Mouse (Mus musculus) erythroblast, embryonic 14.5 days (primary cell): Measurements from ENCODE around the gene Adgrg3. TPM values are rescaled to one million over a fixed set of nuclear protein-coding genes. Genes with fewer than 3 reads are reported as not detected.

Experiments used
- H3K27me3 ChIP-seq: 2 replicates; pipeline ENCODE4 v1.6.1; 2012; ENCODE audit warnings: inconsistent platforms; ENCODE audit not compliant: control insufficient read depth
- H3K36me3 ChIP-seq: 2 replicates; pipeline ENCODE4 v1.6.1; 2012; ENCODE audit warnings: mild to moderate bottlenecking, inconsistent platforms; ENCODE audit not compliant: control insufficient read depth
- H3K4me1 ChIP-seq: 2 replicates; pipeline ENCODE4 v1.6.1; 2012; ENCODE audit warnings: inconsistent platforms; ENCODE audit not compliant: control insufficient read depth
- H3K4me3 ChIP-seq: replicated peaks from 2 replicates; pipeline ENCODE3; 2012; ENCODE audit warnings: moderate library complexity, mild to moderate bottlenecking, inconsistent platforms
- H3K9me3 ChIP-seq: 2 replicates; pipeline ENCODE4 v1.6.1; 2012; ENCODE audit warnings: low read length, inconsistent platforms, mixed read lengths; ENCODE audit not compliant: control insufficient read depth
- GATA1 ChIP-seq: IDR thresholded peaks from 2 replicates; pipeline ENCODE4 v1.6.1; 2012; ENCODE audit warnings: low read length, inconsistent platforms, mixed read lengths
- TAL1 ChIP-seq: IDR thresholded peaks from 3 replicates; pipeline ENCODE4 v1.6.1; 2012; ENCODE audit warnings: low read length, inconsistent platforms, mixed read lengths
- polyA plus RNA-seq: library from polyadenylated mRNA; stranded (reverse); fragments of >175 nt; gene quantifications from 2 replicates; pipeline ENCODE4 v1.2.3, GENCODE M21; 2012

Gene Adgrg3
- polyA plus RNA-seq, 1 experiment, result 0.17 TPM

GRCm38 (mm10) chr8:94991454-94991994, 26.0 kb upstream of the Adgrg3 start:
- Histone ChIP-seq H3K36me3 (peaks cover 100% of the 10 kb centered on the region), H3K4me3 (no peak overlapping the region), H3K4me1 (peaks cover 86% of the 10 kb centered on the region)

GRCm38 (mm10) chr8:94992010-94992409, 25.5 kb upstream of the Adgrg3 start:
- H3K27me3 ChIP-seq, result no peaks in the 10 kb centered on the region
- no peak for TF ChIP-seq GATA1
- no peak for TF ChIP-seq TAL1
- peaks cover 100% of the 10 kb centered on the region for H3K36me3 ChIP-seq
- H3K4me1 ChIP-seq, result peaks cover 86% of the 10 kb centered on the region
- H3K9me3 ChIP-seq, result no peaks in the 10 kb centered on the region
- no peak overlapping the region for H3K4me3 ChIP-seq

More at GRCm38 (mm10) chr8:94991454-94991994, 26.0 kb upstream of the Adgrg3 start:
- TF ChIP-seq GATA1 (no peak), TAL1 (no peak)
- Histone ChIP-seq H3K27me3 (no peaks in the 10 kb centered on the region), H3K9me3 (no peaks in the 10 kb centered on the region)

DNA sequence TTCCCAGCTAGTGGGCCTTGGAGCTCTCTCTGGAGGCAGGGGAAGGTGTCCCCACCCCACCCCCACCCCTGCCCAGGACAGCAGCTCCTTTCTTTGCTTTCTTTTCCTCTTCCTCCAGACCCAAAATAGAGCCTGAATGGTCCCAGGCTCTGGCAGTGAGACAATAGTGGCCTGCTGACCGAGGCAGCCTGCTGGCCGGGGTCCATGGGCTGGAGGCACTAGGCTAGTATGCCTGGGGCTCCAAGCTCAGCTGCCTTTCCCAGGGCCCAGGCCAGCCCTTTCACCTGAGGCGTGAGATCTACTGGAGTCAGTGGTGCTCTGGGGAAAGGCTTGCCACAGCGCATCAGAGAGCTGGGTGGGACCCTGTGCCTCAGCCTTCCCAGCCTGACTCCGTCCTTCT, 25.0 kb upstream of the Adgrg3 start:
- Histone ChIP-seq H3K4me3 (no peak overlapping the region), H3K27me3 (no peaks in the 10 kb centered on the region), H3K36me3 (peaks cover 100% of the 10 kb centered on the region), H3K9me3 (no peaks in the 10 kb centered on the region), H3K4me1 (peaks cover 86% of the 10 kb centered on the region)
- TF ChIP-seq TAL1, result no peak
- no peak for TF ChIP-seq GATA1

DNA sequence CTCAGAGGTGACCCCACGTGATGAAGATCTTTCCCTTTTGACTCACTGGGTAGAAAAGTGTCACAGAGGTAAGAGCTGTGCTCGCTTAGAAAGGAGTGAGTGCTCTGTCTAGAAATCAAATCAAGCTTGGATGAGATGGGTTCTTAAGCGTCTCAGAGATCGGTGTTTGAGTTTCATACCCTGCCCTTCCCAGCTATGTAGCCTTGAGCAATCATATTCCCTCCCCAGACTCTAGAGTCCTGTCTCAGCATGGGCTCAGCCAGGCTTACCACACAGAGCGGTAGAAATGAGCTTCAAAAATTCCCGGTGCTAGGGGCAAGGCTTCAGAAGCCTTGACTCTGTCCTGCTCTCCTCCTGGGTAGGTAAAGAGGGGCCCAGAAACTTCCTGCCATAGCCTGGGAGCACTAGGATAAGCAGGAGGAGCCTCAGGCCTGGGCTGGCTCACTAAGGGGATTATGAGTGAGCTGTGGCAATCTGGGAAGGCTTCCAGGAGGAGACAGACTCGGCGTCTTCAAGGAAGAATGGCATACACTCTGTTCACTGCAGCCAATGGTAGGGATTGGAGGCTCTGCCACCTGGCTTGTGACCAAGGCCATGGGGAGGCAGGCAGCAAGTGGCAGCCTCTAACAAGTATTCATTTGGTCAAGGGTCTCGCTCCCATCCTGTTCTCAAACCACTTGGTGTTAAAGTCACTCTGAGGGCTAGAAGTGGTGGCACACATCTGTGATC, 24.3 kb upstream of the Adgrg3 start:
- Histone ChIP-seq H3K27me3 (no peaks in the 10 kb centered on the region), H3K36me3 (peaks cover 100% of the 10 kb centered on the region), H3K4me1 (peaks cover 86% of the 10 kb centered on the region), H3K4me3 (no peak overlapping the region), H3K9me3 (no peaks in the 10 kb centered on the region)
- TF ChIP-seq GATA1, result no peak
- no peak for TF ChIP-seq TAL1

DNA sequence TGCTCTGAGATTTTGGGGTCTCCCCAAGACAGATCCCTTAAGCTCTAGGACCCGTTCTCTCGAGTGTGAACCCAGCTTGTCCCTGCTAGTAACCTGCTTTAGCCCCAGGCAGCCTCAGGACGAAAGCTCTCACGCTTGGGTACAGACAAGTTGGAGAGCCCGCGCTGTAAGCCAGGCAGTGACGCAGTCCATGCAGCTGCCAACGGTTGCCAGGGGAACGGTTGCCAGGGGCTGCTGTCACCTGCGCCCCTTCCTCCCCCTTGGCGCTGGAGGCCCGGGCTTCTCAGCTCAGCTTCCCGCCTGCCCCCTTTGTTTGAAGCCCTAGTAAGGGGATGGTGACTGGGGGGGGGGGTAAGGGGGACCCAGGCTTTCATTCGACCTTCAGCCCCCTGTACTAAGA, 23.5 kb upstream of the Adgrg3 start:
- TF ChIP-seq GATA1 (no peak), TAL1 (no peak)
- Histone ChIP-seq H3K36me3 (peaks cover 100% of the 10 kb centered on the region), H3K4me3 (no peak overlapping the region), H3K9me3 (no peaks in the 10 kb centered on the region), H3K4me1 (peaks cover 86% of the 10 kb centered on the region), H3K27me3 (no peaks in the 10 kb centered on the region)

- no peaks in the 10 kb centered on the region for H3K9me3 ChIP-seq
- H3K4me3 ChIP-seq, result no peak overlapping the region
- TF ChIP-seq TAL1, result no peak
- no peak for TF ChIP-seq GATA1
- H3K27me3 ChIP-seq, result no peaks in the 10 kb centered on the region
- H3K4me1 ChIP-seq, result peaks cover 86% of the 10 kb centered on the region
- H3K36me3 ChIP-seq, result peaks cover 100% of the 10 kb centered on the region
Observed at GRCm38 (mm10) chr8:94994510-94994909, 23.0 kb upstream of the Adgrg3 start.

- H3K27me3 ChIP-seq, result no peaks in the 10 kb centered on the region
- no peak for TF ChIP-seq GATA1
- no peak for TF ChIP-seq TAL1
- H3K4me3 ChIP-seq, result no peak overlapping the region
- peaks cover 85% of the 10 kb centered on the region for H3K4me1 ChIP-seq
- H3K36me3 ChIP-seq, result peaks cover 98% of the 10 kb centered on the region
- H3K9me3 ChIP-seq, result no peaks in the 10 kb centered on the region
Observed at GRCm38 (mm10) chr8:94995336-94995893, 22.1 kb upstream of the Adgrg3 start.

GRCm38 (mm10) chr8:94996037-94996436, 21.5 kb upstream of the Adgrg3 start:
- TF ChIP-seq GATA1 (no peak), TAL1 (no peak)
- Histone ChIP-seq H3K9me3 (no peaks in the 10 kb centered on the region), H3K4me3 (no peak overlapping the region), H3K4me1 (peaks cover 85% of the 10 kb centered on the region), H3K36me3 (peaks cover 98% of the 10 kb centered on the region), H3K27me3 (no peaks in the 10 kb centered on the region)
